10 mouse cellular contexts compared by ENCODE assay signal in genomic region chr2:149350239-149350811, GRCm38 (mm10). TPM values are rescaled to one million over a fixed set of nuclear protein-coding genes. Genes with fewer than 3 reads are reported as not detected.
DNase-seq lines count a peak whose midpoint lies in the region; ATAC-seq and TF ChIP-seq lines count a peak whose summit lies in the region.
"Had no signal": no experiment of that assay in that cellular context is flagged by ENCODE, and none has a peak within 500 bp of the region (broad histone marks: within the 10 kb centered on the region; RNA-seq: fewer than 3 reads in every experiment).

No protein-coding gene starts in this region.

- intact Hi-C loops in left cerebral cortex, postnatal 25 days (cut with DNase I) = loop anchor here (1.0 to 5.0 kb wide), 2 partner anchors 672 to 749 kb away; no protein-coding TSS in a partner anchor

- no peaks in the 10 kb centered on the region for H3K9me3 ChIP-seq in forebrain, embryonic 13.5 days (replicated peaks)
- no peaks in the 10 kb centered on the region for H3K9me3 ChIP-seq in midbrain, embryonic 15.5 days
- H3K9me3 ChIP-seq: embryonic facial prominence, embryonic 13.5 days had no signal

- 8% methylated on average over 3 of the region's 3 CpGs for WGBS in thymus, adult 2 months
- 14% methylated on average over 3 of the region's 3 CpGs for WGBS in forebrain, embryonic 13.5 days
- WGBS in kidney, adult 2 months = 4% methylated on average over 3 of the region's 3 CpGs
- WGBS in midbrain, embryonic 15.5 days = 18% methylated on average over 3 of the region's 3 CpGs

- no peak overlapping the region for H3K27ac ChIP-seq in thymus, adult 2 months (ENCODE audit: control insufficient read depth, insufficient read depth, low read length)
- no peak overlapping the region for H3K27ac ChIP-seq in forebrain, embryonic 13.5 days
- H3K27ac ChIP-seq in kidney, adult 2 months (ENCODE audit: insufficient read depth, low read depth, low read length) = no peak overlapping the region
- H3K27ac ChIP-seq in midbrain, embryonic 15.5 days = no peak overlapping the region
- H3K27ac ChIP-seq: embryonic facial prominence, embryonic 13.5 days; macrophage had no signal

- no peaks in the 10 kb centered on the region for H3K27me3 ChIP-seq in thymus, adult 2 months (ENCODE audit: control insufficient read depth, insufficient read depth, low read length)
- no peaks in the 10 kb centered on the region for H3K27me3 ChIP-seq in forebrain, embryonic 13.5 days
- H3K27me3 ChIP-seq in kidney, adult 2 months (replicated peaks; ENCODE audit: control insufficient read depth, insufficient read depth, low read length) = no peaks in the 10 kb centered on the region
- no peaks in the 10 kb centered on the region for H3K27me3 ChIP-seq in midbrain, embryonic 15.5 days (replicated peaks)
- H3K27me3 ChIP-seq: embryonic facial prominence, embryonic 13.5 days had no signal

- TF ChIP-seq CTCF in thymus, adult 2 months (IDR thresholded peaks at IDR 0.05; ENCODE audit: borderline replicate concordance, control insufficient read depth, extremely low read depth, insufficient read depth, low read length, poor library complexity) = no peak
- TF ChIP-seq CTCF in kidney, adult 2 months (conservative IDR thresholded peaks at IDR 0.05; ENCODE audit: insufficient read depth, insufficient read length, low read depth, low read length) = peak; percentile 56

- DNase-seq in thymus, adult 2 months = peak; percentile 4
- DNase-seq in thymus, adult 18-20 months = no peak
- peak; percentile 15 for DNase-seq in c-Kit-positive CD71-positive TER-119-negative erythroid progenitor cells, embryonic 14.5 days (ENCODE audit: low read depth)
- peak; percentile 18 for DNase-seq in kidney, adult 2 months
- peak; percentile 42 to 60 for DNase-seq in left cerebral cortex, postnatal 25 days (ENCODE audit: low spot score in 2 of 2)
- peak; percentile 11 for DNase-seq in thymus, postnatal 25 days

- no peaks in the 10 kb centered on the region for H3K4me1 ChIP-seq in thymus, adult 2 months (replicated peaks; ENCODE audit: control insufficient read depth, insufficient read depth, low read length)
- H3K4me1 ChIP-seq in forebrain, embryonic 13.5 days = no peaks in the 10 kb centered on the region
- no peaks in the 10 kb centered on the region for H3K4me1 ChIP-seq in kidney, adult 2 months (ENCODE audit: control insufficient read depth, insufficient read depth, low read length)
- no peaks in the 10 kb centered on the region for H3K4me1 ChIP-seq in midbrain, embryonic 15.5 days
- H3K4me1 ChIP-seq: embryonic facial prominence, embryonic 13.5 days had no signal

- peak; percentile 89 for ATAC-seq in forebrain, embryonic 13.5 days
- ATAC-seq in midbrain, embryonic 15.5 days (replicated peaks) = peak; percentile 88

- H3K9ac ChIP-seq in forebrain, embryonic 13.5 days = no peak overlapping the region
- H3K9ac ChIP-seq in midbrain, embryonic 15.5 days = no peak overlapping the region
- H3K9ac ChIP-seq: embryonic facial prominence, embryonic 13.5 days had no signal

- no peak overlapping the region for H3K4me3 ChIP-seq in thymus, adult 2 months (ENCODE audit: control insufficient read depth, insufficient read depth, low read length)
- H3K4me3 ChIP-seq in forebrain, embryonic 13.5 days = no peak overlapping the region
- no peak overlapping the region for H3K4me3 ChIP-seq in kidney, adult 2 months (ENCODE audit: insufficient read depth, low read depth, low read length)
- H3K4me3 ChIP-seq in midbrain, embryonic 15.5 days = no peak overlapping the region
- H3K4me3 ChIP-seq: embryonic facial prominence, embryonic 13.5 days had no signal

- TF ChIP-seq POLR2A in thymus, adult 2 months (IDR thresholded peaks at IDR 0.05; ENCODE audit: control insufficient read depth, extremely low read depth, insufficient read depth, low read length, poor library complexity) = no peak
- no peak for TF ChIP-seq POLR2A in kidney, adult 2 months (IDR thresholded peaks at IDR 0.05; ENCODE audit: low read depth, low read length)

- H3K4me2 ChIP-seq in forebrain, embryonic 13.5 days = no peak overlapping the region
- no peak overlapping the region for H3K4me2 ChIP-seq in midbrain, embryonic 15.5 days
- H3K4me2 ChIP-seq: embryonic facial prominence, embryonic 13.5 days had no signal

- no peaks in the 10 kb centered on the region for H3K36me3 ChIP-seq in thymus, adult 2 months (ENCODE audit: control insufficient read depth, insufficient read depth, low read length)
- H3K36me3 ChIP-seq in forebrain, embryonic 13.5 days (ENCODE audit: poor library complexity, severe bottlenecking) = no peaks in the 10 kb centered on the region
- H3K36me3 ChIP-seq in kidney, adult 2 months (ENCODE audit: control insufficient read depth, insufficient read depth, low read length) = no peaks in the 10 kb centered on the region
- no peaks in the 10 kb centered on the region for H3K36me3 ChIP-seq in midbrain, embryonic 15.5 days (replicated peaks)
- H3K36me3 ChIP-seq: embryonic facial prominence, embryonic 13.5 days had no signal

RNA-seq across cellular contexts. Expression of gene Cst10, which starts 54.5 kb away (rescaled TPM):
- 0.16 TPM in 1 of 2 replicates, not detected in the other for polyA plus RNA-seq in thymus, adult 2 months (2012; rRNA removed)
- polyA plus RNA-seq in forebrain, embryonic 13.5 days (2015; fragmentation: Nextera tagmentation; extraction: Ambion mirVana) = not detected in 2 replicates
- not detected in 2 replicates for polyA plus RNA-seq in kidney, adult 2 months (2012; rRNA removed)
- total RNA-seq in left cerebral cortex, postnatal 25 days (2021) = not detected
- polyA plus RNA-seq in midbrain, embryonic 15.5 days (2015; fragmentation: Nextera tagmentation; extraction: Ambion mirVana) = not detected in 2 replicates
- polyA plus RNA-seq: embryonic facial prominence, embryonic 13.5 days; macrophage had no signal

Comparison
In these comparisons a context has a peak if more than half of its experiments do, and no peak if none do; other contexts are left out.
1. DNase-seq: peak in thymus, adult 2 months (single experiment), c-Kit-positive CD71-positive TER-119-negative erythroid progenitor cells, embryonic 14.5 days (single experiment), kidney, adult 2 months (single experiment), left cerebral cortex, postnatal 25 days (2 of 2) and thymus, postnatal 25 days (single experiment); none in thymus, adult 18-20 months (0 of 2).